Mouse (Mus musculus): Measurements from ENCODE around the gene Urgcp.

- TF ChIP-seq POLR2A (IDR thresholded peaks at IDR 0.05; ENCODE audit: low read depth, low read length) (no peak), CTCF (IDR thresholded peaks at IDR 0.05; ENCODE audit: extremely low read depth, insufficient read length, insufficient replicate concordance, low read depth, low read length) (no peak)
Observed at GRCm38 (mm10) chr11:5701821-5702220, 60.4 kb downstream of the Urgcp start.

Measured in small intestine, adult 2 months (tissue).